Mouse (Mus musculus) WW6 (cell line): ENCODE measurements around the gene Crygc.

Source experiments
- DNase-seq: peaks from one replicate; pipeline ENCODE4 v3.0.0-alpha.2; 2013; ENCODE audit warnings: low read depth, low spot score

The Crygc gene

DNA sequence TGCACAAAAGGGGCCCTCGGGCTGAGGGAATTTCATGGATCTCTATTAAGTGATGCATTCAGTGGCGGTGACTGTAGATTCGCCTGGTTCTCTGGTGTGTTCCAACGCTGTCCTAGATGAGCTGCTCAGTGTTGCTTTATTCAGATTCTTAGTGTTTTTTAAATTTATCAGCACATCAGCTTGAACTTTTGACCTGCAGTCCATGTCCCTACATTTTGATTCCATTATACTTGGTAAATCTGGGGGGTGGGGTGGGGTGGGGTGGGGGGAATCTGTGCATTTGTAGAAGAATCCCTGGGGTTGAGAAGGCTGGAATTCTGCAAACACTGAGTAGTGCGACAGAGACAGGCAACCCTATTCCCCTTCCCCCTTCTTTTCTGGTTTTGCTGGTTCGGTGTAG, at the start of gene Crygc:
Gene Crygc, minus strand, starts transcription at position 101 of the 400 bp plus-strand sequence.
- no peak for DNase-seq

GRCm38 (mm10) chr1:65122574-65123372, 49.3 kb upstream of the Crygc start, which contains the start of gene D630023F18Rik:
Gene D630023F18Rik (minus strand): TSS chr1:65123214.
- DNase-seq = no peak

- DNase-seq = no peak
These were observed 45.9 kb upstream of the Crygc start, which contains the start of gene Gm28845 for GRCm38 (mm10) chr1:65119438-65119837. Gene Gm28845 (minus strand): TSS chr1:65119558.

- no peak for DNase-seq
These were observed 44.8 kb upstream of the Crygc start for GRCm38 (mm10) chr1:65118150-65118913.

GRCm38 (mm10) chr1:65113536-65114172, 40.2 kb upstream of the Crygc start:
- no peak for DNase-seq

DNA sequence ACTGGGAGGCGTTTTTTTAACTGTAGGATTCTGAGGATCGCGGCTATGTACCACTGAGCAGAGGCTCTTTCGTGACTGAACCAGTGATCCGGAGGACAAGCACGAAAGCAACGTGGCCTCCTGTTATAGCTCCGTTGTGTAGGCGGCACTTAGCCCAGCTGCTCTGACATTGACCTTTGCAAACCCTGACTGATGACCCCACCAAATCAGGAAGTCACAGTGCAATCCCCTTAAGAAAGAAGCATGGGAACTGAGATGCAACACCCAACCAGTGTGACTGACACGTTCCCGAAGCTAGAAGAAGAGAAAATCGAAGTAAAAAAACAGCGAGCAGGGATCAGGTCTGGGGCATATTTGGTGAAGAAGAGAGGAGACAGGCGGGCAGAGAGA, 39.3 kb upstream of the Crygc start:
- DNase-seq = no peak

DNA sequence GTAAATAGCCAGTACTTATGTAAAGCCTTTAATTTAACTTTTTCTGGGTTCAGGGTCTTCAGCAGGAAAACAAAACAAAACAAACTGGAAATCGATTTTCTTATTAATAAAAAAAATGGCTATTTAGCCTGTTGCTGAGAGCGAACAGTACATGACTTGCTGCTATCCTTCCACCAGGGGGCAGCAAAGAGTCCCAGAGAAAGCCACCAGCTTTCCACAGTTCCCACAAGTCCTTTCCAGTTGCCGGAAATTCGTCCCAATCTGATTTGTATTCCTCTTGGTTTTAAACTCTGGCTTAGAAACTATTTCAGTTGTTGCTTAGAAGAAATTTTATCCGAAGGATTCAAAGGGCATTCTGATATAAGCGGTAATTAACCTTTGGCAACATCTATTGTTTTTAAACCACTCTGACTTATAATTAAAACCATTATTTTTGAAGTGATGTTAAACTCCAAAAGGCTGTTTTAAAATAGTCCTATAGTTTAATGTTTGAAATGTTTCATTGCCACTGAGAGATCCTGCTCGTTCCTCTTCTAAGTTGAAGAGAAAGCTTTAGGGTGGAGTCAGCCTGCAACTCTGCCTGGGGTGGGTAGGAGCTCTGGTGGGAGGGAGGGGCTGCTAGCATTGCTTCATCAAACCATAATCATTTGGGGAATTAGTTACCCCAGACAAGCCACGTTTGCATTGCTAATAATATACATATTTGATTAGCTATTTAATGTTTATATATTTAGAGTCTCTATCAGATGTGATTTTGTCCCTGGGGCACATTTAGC, 38.7 kb upstream of the Crygc start:
- DNase-seq = peak; percentile 55

- DNase-seq = peak; percentile 20
These were observed 36.4 kb upstream of the Crygc start for GRCm38 (mm10) chr1:65109756-65110435.

DNA sequence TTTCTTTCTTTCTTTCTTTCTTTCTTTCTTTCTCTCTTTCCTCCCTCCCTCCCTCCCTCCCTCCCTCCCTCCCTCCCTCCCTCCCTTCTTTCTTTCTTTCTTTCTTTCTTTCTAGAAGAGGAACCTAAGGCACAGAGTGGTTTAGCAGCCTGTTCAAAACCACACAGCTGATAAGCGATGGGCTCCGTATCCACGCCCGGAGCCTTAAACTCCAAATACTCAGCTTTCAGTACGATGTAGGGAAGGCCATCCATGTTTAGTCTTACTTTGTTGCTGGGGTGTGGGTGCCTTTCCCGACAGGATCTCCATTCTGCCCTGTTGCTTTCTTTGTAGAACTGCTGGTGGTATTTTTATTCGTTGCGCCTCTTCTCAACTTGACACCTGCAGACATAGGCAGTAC, 35.7 kb upstream of the Crygc start:
- no peak for DNase-seq

GRCm38 (mm10) chr1:65107654-65108279, 34.3 kb upstream of the Crygc start:
- no peak for DNase-seq

GRCm38 (mm10) chr1:65103273-65103672, 29.8 kb upstream of the Crygc start, which contains the start of gene Cryga:
Gene Cryga (minus strand): TSS chr1:65103373.
- DNase-seq = no peak

- no peak for DNase-seq
These were observed 23.5 kb upstream of the Crygc start for GRCm38 (mm10) chr1:65096953-65097352.

DNA sequence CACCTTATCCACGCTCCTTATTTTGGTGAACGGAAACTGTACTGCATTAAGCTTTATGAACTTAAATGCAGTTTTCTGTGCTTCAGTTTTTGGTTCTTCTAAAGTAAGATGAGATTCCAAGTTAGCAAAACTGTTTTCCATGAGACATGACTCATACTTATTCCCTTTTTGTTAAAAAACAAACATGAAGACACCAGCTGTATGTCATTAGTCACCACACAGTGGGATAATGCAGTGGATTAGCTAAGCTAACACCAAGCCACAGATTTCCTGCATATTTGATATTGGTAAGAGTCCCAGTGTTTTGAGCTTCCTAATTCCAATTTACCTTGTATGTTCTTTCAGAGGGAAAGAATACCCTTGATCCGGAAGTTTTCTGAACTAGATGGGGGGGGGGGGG, 18.1 kb upstream of the Crygc start:
- no peak for DNase-seq

DNA sequence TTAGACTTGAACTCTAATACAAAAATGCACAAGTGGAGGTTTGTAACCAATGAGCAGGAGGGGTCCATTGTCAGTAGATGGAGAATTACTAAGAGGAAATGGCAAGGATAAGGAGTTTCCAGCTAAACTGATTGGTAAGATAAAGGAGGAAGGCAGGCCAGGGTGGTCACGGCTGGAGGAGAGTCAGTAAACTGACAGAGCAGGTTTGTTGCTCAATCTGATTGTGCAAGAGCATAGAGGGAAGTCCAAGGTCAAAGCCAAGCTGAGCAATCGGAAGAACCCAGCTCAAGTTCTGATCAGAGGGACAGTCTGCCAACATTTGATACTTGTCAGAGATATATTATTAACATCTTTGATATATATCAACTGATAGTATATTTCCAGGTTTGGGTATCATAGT, 16.9 kb upstream of the Crygc start:
- no peak for DNase-seq

DNA sequence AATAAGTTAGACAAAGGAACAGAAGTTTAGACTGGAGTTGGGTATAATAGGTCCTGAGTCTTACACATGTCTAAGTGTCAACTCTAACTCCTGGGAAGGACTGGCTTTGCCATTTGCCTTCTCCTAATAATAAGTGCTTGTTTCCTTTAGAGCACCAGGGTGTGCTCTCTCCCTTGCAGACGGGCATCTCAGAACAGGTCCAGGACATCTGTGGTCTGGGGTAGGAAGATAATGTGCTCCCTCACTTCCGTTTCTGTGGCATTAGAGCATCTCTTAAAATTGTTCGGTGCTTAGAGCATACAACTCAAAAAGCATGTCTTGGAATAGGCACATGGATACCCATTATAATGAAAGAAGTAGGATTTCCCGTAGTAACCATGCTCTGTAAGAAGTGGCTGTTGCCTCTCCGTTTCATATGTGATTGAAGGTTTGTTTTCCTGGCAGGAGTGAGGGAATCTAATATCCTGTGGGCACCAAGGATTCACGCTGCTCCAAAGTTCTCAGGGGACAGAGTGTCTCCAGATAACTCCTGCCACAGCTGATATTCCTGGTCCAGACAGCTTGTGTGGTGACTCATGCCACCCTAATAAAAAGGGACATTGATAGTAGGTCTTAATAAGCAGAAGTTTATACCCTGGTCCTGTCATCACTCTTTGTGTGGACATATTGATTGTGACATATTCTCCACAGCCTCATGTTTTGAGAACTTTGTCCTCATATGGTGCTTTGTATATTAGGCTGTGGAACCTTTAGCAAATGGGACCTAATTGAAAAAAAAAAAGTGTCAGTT, 15.3 kb upstream of the Crygc start:
- no peak for DNase-seq

DNA sequence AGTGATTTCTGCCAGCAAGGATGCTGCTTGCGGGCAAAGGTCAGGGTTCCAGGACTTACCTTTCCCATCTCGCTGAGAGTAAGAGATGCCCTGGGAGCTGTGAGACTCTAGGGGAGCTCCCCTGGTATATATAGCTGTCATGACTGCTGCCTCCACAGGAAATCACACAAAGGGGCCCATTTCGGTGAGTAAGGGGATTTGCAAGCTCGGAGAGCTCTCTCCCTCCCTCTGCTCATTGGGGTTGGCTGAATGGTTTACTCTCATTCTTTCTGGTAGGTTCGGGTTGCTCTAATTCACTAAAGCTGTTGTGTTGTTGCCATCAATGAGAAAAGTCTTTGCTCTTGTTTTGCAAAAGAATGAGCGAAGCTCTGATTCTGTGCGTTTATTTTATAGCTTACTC, 8.7 kb upstream of the Crygc start, which contains the start of gene Crygb:
Gene Crygb, minus strand, starts transcription at position 101 of the 400 bp plus-strand sequence.
- DNase-seq = no peak

DNA sequence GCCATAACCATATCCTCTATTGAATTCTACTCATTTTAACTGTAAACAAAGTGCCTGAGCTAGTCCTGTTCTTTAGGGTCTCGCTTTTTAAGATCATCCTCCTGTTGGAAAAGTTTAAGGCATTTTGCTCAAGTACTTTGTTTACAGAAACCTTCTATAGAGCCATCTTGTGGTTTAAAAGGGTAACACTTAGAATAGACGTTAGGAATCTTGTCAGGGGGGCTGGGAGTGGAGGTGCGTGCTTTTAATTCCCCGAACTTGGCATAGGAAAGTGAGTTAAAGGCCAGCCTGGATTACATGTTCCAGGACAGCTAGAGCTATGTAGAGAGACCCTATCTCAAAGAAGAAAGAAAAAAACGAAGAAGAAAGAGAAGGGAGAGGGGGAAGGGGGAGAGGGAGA, 2.1 kb upstream of the Crygc start:
- DNase-seq = no peak

GRCm38 (mm10) chr1:65067842-65068241, 5.6 kb downstream of the Crygc start:
- DNase-seq = no peak

DNA sequence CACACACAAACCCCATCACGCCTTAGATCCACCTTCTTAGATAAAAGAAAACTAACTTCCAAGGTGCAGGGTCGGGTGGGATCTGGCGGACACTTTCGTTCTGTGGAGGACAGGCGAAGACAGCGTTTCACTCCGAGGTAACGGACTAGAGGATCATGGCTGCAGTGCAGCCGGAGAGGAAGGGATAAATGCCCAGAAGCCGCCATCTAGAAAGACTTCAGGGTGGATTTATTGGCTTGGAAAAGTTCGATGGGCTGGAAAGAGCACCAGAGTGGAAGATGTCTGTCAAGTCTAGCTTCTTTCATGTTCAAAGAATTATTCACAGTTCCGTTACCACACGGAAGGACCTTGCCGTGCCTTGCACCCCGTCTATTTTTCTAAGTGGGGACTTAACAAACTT, 9.3 kb downstream of the Crygc start:
- no peak for DNase-seq

DNA sequence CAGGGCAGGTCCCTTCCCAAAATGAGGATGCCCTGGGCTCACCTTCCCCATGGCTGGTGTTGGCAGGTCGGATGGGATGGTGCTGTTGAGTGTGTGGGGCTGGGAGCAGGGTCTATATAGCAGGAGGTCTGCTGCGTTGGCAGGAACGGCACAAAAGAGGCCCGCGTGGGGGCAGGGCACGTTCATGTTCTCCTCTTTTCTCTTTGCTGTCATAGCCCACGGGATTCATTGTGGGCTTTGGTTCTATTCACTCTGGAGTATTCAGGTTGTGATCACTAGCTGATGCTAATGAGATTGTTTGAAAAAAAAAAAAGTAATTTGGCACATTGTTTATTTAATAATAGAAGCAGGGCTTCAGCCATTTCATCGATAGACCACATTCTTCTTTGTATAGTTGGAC, 10.1 kb downstream of the Crygc start, which contains the start of gene Crygd:
Gene Crygd, minus strand, starts transcription at position 101 of the 400 bp plus-strand sequence.
- DNase-seq = no peak
